Mouse (Mus musculus) E14TG2a.4 (cell line): ENCODE measurements around the gene Jhy.

Source experiments
- H3K27me3 ChIP-seq: 2 replicates; pipeline ENCODE4 v1.6.1; 2014; ENCODE audit warnings: low read length, control low read depth; ENCODE audit not compliant: insufficient read depth
- H3K36me3 ChIP-seq: 2 replicates; pipeline ENCODE4 v1.6.1; 2014; ENCODE audit warnings: low read length, control low read depth; ENCODE audit not compliant: insufficient read depth
- H3K4me1 ChIP-seq: replicated peaks from 2 replicates; pipeline ENCODE4 v1.6.1; 2014; ENCODE audit warnings: low read depth, low read length, control low read depth
- H3K4me3 ChIP-seq: replicated peaks from 2 replicates; pipeline ENCODE4 v1.5.1; 2014; ENCODE audit warnings: mild to moderate bottlenecking, low read length
- H3K9me3 ChIP-seq: 2 replicates; pipeline ENCODE4 v1.6.1; 2014; ENCODE audit warnings: low read length, control low read depth
- CTCF ChIP-seq: conservative IDR thresholded peaks from 2 replicates; pipeline ENCODE4 v1.5.1; 2014; ENCODE audit warnings: low read length
- NANOG ChIP-seq: IDR thresholded peaks from 2 replicates; pipeline ENCODE4 v1.6.1; 2014; ENCODE audit warnings: borderline replicate concordance, low read length, mixed read lengths
- POU5F1 ChIP-seq: IDR thresholded peaks from 2 replicates; pipeline ENCODE4 v1.6.1; 2014; ENCODE audit warnings: low read length, borderline replicate concordance

Jhy gene

GRCm38 (mm10) chr9:40875431-40875830 lies 88.5 kb downstream of the Jhy start:
- Histone ChIP-seq H3K27me3 (peaks cover 96% of the 10 kb centered on the region), H3K4me3 (no peak overlapping the region), H3K36me3 (no peaks in the 10 kb centered on the region), H3K4me1 (peaks cover 40% of the 10 kb centered on the region), H3K9me3 (no peaks in the 10 kb centered on the region)
- TF ChIP-seq CTCF: no peak
- no peak for TF ChIP-seq NANOG
- no peak for TF ChIP-seq POU5F1

DNA sequence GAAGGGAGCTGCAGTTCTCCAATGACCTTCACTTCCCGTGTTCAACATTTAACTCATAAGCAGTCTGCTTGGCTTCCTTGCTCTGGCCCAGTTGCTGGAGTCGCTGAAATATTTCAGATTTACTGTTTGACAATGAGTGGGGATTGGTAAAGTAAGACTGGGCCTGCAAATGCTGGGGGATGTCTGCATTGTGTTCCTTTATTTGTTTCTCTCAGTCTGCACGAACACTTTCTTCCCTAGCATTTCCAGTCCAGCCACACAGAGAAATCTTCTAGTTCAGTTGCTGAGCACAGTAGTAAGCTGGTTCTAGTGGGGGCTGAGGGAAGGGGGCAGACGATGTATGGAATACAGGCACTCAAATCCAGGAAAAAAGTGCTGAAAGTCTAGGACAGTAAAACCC lies 89.0 kb downstream of the Jhy start:
- Histone ChIP-seq H3K27me3 (peaks cover 94% of the 10 kb centered on the region), H3K4me1 (peaks cover 40% of the 10 kb centered on the region)
- TF ChIP-seq NANOG (no peak), CTCF (no peak), POU5F1 (no peak)

GRCm38 (mm10) chr9:40873556-40874470 lies 90.1 kb downstream of the Jhy start, which contains the start of gene Bsx:
Gene Bsx, plus strand, starts transcription at chr9:40874127.
- no peaks in the 10 kb centered on the region for H3K9me3 ChIP-seq
- H3K27me3 ChIP-seq: peaks cover 90% of the 10 kb centered on the region
- TF ChIP-seq CTCF (no peak), NANOG (no peak), POU5F1 (no peak)
- peaks cover 32% of the 10 kb centered on the region for H3K4me1 ChIP-seq
- peak within 1 kb of the TSS; percentile 64 for H3K4me3 ChIP-seq
- no peaks in the 10 kb centered on the region for H3K36me3 ChIP-seq

More for the DNA sequence above, 89.0 kb downstream of the Jhy start:
- no peaks in the 10 kb centered on the region for H3K9me3 ChIP-seq
- H3K36me3 ChIP-seq: no peaks in the 10 kb centered on the region
- no peak overlapping the region for H3K4me3 ChIP-seq

- Histone ChIP-seq H3K4me3 (peak overlapping the region; percentile 80), H3K36me3 (no peaks in the 10 kb centered on the region), H3K9me3 (no peaks in the 10 kb centered on the region), H3K4me1 (peaks cover 20% of the 10 kb centered on the region), H3K27me3 (peaks cover 76% of the 10 kb centered on the region)
- TF ChIP-seq POU5F1 (no peak), CTCF (peak; percentile 63)
Measured at GRCm38 (mm10) chr9:40872156-40872478, 91.8 kb downstream of the Jhy start.

DNA sequence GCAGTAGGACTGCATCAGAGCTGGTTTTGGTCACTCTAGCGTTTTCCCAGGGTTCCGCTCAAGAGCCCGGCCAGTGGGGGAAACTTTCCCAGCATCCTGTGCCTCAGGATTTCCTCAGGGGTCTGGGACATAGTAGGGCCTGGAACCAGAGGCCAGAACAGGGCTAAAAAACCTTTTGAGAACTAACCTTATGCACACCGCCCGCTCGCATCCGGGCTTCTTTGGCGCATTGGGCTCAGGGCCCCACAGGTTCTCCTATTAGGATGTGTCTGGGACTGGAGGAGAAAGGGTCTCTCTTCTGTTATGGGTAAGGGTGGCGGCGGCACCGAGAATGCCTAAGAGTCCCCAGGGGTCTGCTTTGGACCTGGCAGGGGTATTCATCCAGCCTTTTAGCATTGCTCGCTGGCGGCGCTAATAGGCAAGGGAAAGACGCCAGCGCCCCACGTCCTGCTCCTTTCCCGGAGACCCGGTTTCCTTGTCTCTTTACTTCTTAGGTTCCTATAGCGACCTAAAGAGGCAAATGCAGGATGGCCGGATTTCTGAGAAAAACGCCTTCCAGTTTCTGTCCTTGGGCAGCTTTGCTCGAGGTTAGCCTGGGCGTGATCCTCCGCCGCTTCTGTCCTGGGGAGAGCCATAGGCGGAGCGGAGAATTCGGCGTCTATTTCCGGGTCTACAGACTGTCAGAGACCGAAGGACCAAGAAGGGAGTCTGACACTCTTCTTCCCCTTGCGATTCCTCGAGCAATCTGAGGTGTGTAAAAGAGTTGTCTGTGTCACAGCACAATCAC lies 92.4 kb downstream of the Jhy start:
- H3K4me3 ChIP-seq: peak overlapping the region; percentile 80
- no peak for TF ChIP-seq POU5F1
- no peak for TF ChIP-seq CTCF
- no peak for TF ChIP-seq NANOG
- peaks cover 20% of the 10 kb centered on the region for H3K4me1 ChIP-seq
- H3K36me3 ChIP-seq: no peaks in the 10 kb centered on the region
- peaks cover 70% of the 10 kb centered on the region for H3K27me3 ChIP-seq
- H3K9me3 ChIP-seq: no peaks in the 10 kb centered on the region

DNA sequence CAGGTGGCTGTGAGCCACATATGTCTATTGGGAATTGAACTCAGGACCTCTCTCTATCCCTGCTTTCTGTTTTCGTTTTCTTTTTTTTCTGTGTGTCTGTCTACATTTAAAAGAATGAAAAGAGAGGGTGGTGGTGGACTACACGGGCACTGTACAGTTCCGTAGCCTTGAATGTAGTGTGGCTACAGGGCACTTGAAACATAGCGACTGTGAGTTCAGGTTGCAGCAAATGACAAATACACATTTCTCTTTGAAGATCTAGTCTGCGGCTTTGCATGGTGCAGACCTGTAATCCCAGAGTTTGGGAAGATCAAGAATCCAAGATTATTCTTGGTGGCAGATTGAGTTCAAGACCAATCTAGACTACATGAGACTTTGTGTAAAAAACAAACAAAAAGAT lies 93.6 kb downstream of the Jhy start:
- TF ChIP-seq NANOG (no peak), POU5F1 (no peak), CTCF (no peak)
- H3K27me3 ChIP-seq: peaks cover 58% of the 10 kb centered on the region

GRCm38 (mm10) chr9:40859196-40859595 lies 104.7 kb downstream of the Jhy start:
- Histone ChIP-seq H3K9me3 (no peaks in the 10 kb centered on the region), H3K27me3 (peaks cover 21% of the 10 kb centered on the region), H3K36me3 (no peaks in the 10 kb centered on the region), H3K4me3 (peak overlapping the region; percentile 32; the same call in 1 of the 2 replicates), H3K4me1 (peaks cover 25% of the 10 kb centered on the region)
- TF ChIP-seq POU5F1 (no peak), NANOG (peak; percentile 46)

More for the DNA sequence above, 93.6 kb downstream of the Jhy start:
- H3K9me3 ChIP-seq: no peaks in the 10 kb centered on the region
- H3K4me3 ChIP-seq: no peak overlapping the region
- peaks cover 14% of the 10 kb centered on the region for H3K4me1 ChIP-seq
- H3K36me3 ChIP-seq: no peaks in the 10 kb centered on the region

GRCm38 (mm10) chr9:40858461-40859160 lies 105.3 kb downstream of the Jhy start:
- H3K9me3 ChIP-seq: no peaks in the 10 kb centered on the region
- TF ChIP-seq NANOG (no peak), CTCF (no peak), POU5F1 (no peak)
- H3K27me3 ChIP-seq: peaks cover 26% of the 10 kb centered on the region
- H3K4me3 ChIP-seq: peak overlapping the region; percentile 32; the same call in 1 of the 2 replicates
- H3K36me3 ChIP-seq: no peaks in the 10 kb centered on the region
- H3K4me1 ChIP-seq: peaks cover 25% of the 10 kb centered on the region
